Mouse (Mus musculus) myocyte (in vitro differentiated cells): ENCODE results near the gene Tnip1.

Source experiments
- E2F4 ChIP-seq: IDR thresholded peaks from one replicate; pipeline ENCODE4 v1.6.1; 2011; ENCODE audit warnings: mild to moderate bottlenecking, control low read depth, moderate library complexity; ENCODE audit not compliant: insufficient read depth
- MYOG ChIP-seq, 3 experiments: IDR thresholded peaks; one replicate each; pipeline ENCODE4 v1.6.1; 2011; ENCODE audit warnings: control low read depth in 2 of 3, low read depth in 2 of 3, mild to moderate bottlenecking in 2 of 3; ENCODE audit not compliant: insufficient read length in 2 of 3, control insufficient read depth in 1 of 3, insufficient read depth in 1 of 3
- POLR2A ChIP-seq: IDR thresholded peaks from one replicate; pipeline ENCODE4 v1.6.1; 2011; ENCODE audit warnings: low read depth, mild to moderate bottlenecking, control low read depth, moderate library complexity; ENCODE audit not compliant: insufficient read length
- TCF3 ChIP-seq: IDR thresholded peaks from one replicate; pipeline ENCODE4 v1.6.1; 2011; ENCODE audit warnings: low read depth, control low read depth; ENCODE audit not compliant: insufficient read length
- USF1 ChIP-seq: IDR thresholded peaks from one replicate; pipeline ENCODE4 v1.6.1; 2011; ENCODE audit warnings: low read depth, mild to moderate bottlenecking, control low read depth, moderate library complexity

DNA sequence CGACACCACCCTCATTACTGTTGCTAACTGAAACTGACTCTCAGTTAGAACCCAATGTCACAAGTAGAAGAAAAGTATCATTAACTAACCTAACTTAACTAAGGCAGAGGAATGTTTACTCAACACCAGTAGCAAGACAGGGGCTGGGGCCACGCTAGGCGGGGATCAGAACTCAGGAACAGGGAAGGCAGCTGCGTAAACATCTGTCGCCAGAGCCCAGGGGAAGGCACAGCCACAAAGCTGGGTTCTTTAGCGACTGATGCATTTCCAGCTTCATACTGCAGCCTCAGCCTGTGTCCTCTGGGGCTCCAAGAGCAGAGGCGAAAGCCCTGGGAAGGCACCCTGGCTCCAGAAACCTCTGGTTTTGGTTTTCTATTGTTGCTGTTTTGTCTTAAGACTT lies 70.6 kb downstream of the Tnip1 start:
- TF ChIP-seq E2F4 (no peak), POLR2A (no peak), USF1 (no peak), TCF3 (no peak), MYOG (IDR thresholded peaks at IDR 0.05; ENCODE audit: control insufficient read depth in 1 of 3, insufficient read depth in 1 of 3, insufficient read length in 2 of 3, low read depth in 2 of 3) (no peak)
